Mouse (Mus musculus) hindlimb bud, embryonic 11.5 days (tissue): ENCODE results near the gene Clic1.
"Not testable (repeated sequence)": the region's sequence is repeated elsewhere in the genome, so short reads cannot be mapped to it uniquely, and the experiment has no call there.

ENCODE experiments used
- DNase-seq: peaks from one replicate; pipeline ENCODE4 v3.0.0-alpha.2; 2012; ENCODE audit warnings: low read depth, low spot score; ENCODE audit errors: extremely low spot score

Clic1 gene

DNA sequence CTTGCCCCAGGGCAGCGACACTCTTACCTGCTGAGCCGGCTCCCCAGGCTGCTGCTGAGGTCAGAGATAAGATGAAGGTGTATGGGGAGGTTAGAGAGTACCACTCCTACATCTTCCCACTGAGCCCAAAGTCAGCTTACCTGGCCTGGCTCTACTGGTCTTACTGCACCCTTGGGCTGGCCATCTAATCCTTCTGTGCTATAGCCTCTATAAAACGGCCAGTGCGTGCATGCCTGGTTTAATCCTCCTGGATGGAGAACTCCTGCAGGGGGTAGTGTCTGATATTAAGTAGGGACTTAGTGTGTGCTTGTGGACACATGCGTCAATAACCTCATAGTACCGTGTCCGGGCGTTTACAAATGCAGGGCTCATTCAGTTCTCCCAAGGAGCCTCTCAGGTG, 29.2 kb upstream of the Clic1 start:
- DNase-seq: no peak

DNA sequence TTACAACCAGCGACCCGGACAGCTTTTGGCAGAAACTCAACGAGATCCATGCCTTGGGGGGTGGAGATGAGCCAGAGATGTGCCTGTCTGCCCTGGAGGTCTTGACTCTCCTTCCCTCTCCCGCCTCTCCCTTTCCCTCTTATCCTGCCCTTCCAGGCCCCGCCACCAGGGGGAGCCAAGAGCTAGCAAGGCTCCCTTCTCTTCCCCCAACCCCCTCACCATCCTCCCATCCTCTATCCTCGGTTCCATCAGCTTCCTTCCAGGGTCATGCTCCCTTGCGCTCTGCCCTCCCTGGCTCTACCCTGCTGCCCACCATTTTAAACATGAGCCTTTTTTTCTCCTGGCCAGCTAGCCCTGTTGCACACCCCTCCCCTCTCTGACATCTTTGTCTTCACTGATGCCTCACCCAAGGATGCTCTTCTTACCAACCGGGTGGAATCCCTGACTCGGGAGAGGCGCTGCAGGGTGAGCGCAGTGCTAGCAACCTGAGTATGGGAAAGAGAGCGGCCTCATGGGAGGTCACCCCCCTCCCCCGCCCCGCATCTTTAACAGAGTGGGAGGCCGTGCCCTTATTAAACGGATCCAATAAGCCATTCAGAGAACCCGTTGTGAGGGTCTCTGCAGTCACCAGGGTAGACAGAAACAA, 28.5 kb upstream of the Clic1 start:
- DNase-seq: no peak

DNA sequence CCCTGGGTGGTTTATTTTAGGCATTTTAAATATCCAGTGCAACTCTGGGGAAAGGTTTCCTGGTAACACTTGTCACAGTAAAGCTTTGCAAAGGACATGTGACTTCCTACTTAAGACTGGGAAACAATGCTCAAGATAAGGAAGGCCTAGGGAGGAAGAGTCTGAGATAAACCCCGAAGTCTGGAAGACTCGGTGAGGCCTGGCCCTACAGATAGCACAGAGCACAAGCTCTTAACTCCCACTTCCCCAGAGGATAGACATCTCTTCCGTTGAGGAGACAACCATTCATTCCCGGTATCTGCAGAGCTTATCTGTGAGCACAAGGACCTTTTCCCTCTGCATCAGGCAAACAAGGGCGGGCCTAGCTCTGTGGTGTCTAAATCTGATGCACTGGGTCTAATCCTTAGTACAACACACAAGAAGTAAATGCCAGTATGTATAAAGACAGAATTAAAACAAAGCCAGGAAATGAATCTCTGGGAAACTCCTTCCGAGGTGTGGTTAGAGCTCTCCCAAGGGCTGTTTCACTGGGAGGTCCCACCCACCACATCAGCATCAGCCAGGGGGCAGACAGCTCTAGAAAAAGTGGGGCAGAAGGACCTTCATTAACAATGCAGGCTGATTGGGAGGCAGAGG, 27.8 kb upstream of the Clic1 start:
- DNase-seq: no peak

DNA sequence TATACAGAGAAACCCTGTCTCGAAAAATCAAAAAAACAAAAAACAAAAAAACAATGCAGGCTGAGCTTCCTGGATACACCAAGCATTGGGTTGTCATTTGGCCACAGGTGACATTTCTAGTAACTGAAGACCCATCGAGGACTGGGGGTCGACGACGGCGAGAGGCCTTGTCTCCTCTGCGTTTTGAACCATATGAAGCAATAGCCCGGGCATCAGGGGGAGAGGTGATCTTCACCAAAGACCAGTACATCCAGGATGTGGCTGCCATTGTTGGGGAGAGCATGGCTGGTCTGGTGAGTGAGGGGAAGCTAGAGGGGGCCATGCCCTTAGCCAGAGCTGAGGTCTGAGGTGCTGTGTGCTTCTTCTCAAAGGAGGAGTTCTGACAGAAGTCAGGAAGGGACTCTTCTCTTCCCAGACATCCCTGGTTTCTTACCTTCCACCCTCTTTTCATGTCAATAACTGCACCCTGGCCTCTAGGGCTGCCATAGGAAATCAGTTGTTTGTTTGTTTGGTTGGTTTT, 27.2 kb upstream of the Clic1 start:
- DNase-seq: no peak

DNA sequence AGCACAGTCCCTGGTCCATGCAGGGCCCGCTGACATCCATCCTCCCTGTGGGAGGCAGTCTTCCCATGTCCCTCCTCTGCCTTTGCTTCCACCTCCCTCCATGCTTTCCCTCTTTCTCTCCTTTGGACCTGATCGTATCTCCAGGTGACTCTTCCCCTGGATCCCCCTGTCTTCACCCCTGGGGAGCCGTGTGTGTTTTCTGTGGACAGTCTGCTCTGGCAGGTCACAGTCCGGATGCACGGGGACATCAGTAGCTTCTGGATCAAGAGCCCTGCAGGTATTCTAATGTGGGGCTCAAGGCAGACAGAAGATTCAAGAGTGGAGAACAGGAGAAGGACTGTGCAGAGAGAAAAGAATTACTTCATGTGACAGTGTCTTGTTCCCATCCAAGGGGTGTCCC, 26.5 kb upstream of the Clic1 start:
- no peak for DNase-seq

DNA sequence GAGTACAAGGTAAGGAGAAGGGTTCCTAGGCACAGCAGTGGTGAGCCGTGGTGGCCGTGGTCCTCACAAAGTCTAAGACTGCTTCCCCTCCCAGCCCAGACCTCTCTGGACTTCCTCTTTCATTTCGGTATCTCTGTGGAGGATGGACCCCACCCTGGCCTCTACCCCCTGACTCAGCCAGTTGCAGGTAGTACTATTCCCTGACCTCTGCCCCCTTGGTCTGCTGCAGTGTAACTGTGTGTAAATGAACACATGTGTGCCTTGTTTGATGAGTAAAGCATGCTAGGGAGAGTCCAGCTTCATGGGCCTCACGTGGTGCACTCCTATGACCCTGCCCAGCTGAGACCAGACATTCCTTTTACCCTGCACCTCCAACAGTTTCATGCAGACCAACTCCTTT, 26.0 kb upstream of the Clic1 start:
- no peak for DNase-seq

DNA sequence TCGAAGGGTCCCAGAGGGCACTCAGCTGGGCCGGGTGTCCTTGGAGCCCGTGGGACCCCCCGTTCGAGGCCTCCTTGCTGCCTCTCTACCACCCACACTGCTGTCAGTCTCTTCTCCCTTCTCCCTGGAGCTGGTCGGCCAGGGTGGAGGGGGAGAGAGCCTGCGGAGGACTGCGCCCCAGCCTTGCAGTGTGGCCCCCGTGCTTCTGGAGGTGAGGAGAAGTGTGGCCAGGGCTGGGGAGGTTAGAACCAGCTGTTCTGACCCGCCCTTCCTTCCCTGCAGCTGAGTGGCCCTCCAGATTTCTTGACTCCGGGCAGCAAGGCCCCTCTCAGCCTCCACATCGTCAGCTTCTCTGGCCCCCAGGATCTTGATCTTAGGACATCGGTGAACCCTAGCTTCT, 25.5 kb upstream of the Clic1 start:
- no peak for DNase-seq

DNA sequence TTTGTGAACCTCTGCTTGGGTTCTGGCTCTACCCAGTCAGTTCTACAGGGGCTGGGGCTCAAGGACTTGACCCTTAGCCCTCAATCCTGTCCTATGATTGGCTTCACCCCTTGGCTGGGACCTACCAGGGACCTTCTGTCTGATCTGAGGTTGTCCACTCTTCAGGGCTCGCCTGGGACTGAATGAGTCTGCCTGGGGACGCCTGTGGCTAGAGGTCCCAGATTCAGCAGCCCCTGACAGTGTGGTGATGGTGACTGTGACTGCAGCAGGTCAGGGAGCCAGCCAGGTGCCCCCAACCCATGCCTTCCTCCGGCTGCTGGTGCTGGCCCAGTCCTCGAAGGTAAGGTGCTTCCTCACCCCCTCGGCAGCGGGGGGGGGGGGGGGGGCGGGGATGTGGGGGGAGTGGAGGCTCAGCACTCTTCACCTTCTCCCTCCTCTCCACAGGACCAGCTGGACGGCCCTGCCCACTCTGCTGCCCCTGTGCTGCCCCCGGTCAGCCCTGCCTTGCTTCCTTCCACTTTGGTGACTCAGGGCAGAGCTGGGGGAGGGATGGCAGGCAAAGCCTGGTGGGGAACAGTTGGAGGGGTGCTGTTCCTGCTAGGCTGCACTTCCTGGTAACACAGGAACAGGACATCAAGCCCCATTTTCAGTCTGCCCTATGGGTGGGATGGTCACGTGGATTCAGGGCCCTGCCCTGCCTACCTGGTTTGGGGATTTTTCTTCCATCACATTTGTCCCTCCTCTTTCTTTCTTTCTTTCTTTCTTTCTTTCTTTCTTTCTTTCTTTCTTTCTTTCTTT, 24.9 kb upstream of the Clic1 start:
- DNase-seq: no peak

DNA sequence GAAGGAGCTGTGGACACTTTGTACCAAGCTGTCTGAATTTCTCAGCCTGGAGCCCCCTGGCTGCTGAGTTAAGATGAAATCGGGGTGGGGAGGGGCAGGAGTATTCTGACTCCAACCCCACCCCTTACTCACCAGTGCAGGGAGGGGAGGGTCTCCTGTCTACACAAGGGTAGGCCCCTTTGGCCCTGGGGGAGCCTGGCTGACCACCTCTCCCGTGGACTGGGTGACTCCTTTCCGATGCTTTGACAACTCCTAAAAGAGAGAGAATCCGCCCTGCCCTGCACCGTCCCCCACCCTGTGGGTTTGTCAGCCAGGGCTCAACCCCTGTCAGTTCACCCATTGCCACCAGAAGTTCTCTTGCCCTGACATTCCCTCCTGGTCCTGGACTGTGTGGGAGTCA, 23.6 kb upstream of the Clic1 start:
- DNase-seq: no peak

DNA sequence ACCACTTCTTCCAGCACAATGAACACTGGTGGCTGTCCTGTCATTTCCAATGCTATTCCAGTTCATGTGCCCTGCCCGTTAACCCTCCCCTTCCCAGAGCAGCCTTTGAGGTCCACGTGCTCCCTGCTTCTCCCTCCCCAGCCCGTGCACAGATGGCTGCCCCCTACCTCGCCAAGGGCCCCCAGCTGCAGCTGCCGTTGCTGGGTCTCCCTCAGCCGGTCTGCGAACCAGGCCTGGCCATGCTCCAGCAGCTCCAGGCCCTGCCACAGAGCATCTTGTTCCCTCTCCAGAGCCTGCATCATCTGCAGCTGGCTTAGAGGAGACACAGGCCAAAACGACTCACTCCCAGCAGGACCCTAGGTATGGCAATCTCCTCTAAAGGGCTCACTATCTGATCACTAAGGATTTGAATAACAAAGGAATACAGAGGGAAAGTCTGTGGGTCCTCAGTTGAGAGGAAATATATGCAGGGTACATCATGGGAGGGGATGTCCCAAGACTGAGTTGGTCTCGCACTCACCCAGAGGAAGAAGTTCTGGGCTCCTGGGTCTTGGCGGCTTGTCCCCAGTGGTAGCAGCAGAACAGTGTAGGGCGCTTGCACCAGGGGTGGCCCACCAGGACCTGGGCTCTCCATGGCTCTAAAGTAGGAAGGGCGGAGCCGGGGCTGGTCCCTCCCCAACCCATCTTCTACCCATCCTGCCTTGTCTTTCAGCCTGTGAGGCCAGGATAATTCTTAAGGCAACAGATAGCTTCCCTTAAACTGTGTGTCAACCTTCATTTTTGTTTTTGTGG, 22.3 kb upstream of the Clic1 start, which contains the start of gene Sapcd1:
TSS of gene Sapcd1 (minus strand) at position 740 of the 792 bp plus-strand sequence.
- no peak for DNase-seq

DNA sequence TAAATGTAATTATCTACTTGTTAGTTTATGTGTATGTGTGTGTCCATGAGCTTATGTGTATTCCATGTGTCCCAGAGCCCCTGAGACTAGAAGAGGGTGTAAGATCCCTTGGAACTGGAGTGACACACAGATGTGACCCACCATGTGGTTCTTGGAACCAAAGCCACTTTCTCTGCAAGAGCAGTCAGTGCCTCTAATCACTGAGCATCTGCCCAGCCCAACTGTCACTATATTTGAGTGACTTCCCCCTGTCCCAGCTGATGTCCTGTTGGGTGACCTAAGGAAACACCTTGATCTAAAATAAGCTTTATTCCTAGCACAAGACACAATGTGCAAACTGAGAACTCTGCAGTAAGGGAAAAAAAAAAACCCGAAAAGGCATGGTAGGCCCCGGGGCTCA, 21.5 kb upstream of the Clic1 start:
- no peak for DNase-seq

DNA sequence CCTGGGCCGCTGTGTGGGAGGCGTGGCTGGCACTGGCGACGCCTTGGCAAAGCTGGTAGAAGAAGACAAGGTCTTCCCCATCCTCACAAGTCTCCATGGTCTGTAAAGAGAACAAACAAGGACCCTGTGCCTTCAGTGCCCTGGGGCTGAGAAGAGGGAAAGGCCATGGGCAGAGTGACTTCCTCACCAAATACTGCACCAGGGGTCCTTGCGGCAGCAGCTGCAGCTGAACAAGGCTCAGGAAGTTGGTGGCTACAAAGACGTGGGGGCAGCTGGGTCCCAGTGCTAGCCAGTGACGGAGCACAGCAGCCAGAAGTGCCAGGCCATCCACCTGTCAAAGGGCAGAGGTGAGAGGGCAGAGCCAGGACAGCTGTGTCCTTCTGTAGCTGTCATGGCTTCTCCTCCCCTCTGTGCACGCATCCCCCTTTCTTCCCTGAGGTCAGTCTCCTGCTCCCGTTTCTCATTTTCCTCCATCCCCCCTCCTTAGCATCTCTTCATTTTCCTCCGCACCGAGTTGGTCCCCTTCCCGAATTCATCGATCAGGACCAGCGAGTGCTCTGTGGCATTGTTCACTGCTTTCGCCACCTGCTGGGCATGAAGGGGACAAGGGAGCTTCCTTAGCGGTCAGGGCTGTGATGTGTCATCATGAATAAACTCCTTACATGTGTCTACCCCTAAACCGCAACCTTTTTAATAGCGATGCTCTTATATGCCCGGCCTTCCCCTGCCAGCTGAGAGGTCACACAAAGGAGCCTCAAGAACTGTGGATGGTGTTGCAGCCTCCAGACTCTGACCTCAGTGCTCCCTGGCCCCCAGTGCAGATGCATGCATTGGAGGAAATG, 19.9 kb upstream of the Clic1 start:
- DNase-seq: no peak

DNA sequence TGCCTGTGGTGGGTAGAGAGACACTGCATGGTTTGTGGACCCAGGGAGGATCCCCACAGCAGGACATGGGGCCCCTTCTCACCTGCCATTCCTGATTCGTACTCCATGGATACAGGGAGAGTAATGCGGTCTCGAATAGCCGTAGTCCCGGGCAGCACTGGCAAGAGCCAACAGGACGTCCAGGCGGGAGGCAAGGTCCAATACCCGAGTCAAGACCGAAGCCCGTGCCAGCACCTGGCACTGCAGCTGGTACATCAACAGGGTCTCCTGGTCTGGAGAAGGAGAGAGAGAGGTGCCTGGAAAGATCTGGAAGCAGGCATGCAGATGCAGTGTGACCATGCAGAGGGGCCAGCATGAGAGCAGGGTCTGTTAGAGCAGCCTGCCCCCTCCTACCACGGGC, 18.5 kb upstream of the Clic1 start:
- DNase-seq: no peak

DNA sequence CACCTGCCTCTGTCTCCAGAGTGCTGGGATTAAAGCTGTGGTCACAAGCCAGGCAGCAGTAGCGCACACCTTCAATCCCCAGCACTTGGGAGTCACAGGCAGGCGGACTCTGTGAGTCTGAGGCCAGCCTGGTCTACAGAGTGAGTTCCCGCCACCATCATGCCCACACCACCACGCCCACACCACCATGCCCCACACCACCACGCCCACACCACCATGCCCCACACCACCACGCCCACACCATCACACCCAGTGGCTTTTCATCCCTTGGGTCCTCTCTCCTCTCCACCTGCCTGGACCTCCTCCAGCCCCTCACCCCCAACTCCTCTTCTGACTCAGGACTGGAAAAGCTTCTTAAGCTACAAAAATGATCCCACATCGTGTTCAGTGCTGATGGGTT, 17.9 kb upstream of the Clic1 start:
- no peak for DNase-seq

DNA sequence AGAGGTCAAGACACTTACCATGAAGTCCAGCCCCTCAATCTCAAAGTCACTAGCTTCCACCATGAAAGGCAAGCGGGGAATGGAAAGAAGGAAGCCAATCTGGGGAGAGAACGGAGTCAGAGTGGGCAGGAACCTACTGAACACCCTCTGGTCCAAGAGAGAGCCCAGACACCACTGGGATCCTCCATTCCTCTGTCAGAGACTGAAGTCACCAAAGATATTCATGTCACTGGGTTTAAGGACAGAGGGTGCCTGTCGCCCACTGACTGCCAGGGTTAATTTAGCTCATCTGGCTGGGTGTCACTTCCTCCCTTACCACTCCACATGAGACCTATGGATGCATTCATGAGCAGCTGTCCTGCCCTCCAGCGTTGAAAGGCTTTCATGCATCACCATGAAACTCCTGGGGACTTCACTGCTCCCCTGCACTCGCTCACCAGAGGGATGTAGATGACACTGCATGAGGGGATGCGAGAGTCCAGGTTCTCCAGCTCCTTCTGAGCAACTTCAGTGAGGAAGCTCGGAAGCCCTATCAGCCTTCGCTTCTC, 17.4 kb upstream of the Clic1 start:
- no peak for DNase-seq

DNA sequence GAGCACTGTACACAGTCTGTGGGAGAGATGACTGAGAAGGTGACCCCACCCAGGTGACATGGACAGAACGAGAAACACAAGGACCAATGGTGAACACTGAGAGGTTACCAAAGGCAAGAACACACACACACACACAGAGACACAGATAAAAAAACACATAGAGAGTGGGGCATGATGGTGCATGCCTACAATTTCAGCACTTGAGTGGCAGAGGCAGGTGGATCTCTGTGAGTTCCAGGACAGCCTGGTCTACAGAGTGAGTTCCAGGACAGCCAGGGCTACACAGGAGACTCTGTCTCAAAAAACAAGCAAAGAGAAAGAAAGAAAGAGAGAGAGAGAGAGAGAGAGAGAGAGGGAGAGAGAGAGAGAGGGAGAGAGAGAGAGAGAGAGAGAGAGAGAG, 16.1 kb upstream of the Clic1 start:
- DNase-seq: not testable (repeated sequence)

DNA sequence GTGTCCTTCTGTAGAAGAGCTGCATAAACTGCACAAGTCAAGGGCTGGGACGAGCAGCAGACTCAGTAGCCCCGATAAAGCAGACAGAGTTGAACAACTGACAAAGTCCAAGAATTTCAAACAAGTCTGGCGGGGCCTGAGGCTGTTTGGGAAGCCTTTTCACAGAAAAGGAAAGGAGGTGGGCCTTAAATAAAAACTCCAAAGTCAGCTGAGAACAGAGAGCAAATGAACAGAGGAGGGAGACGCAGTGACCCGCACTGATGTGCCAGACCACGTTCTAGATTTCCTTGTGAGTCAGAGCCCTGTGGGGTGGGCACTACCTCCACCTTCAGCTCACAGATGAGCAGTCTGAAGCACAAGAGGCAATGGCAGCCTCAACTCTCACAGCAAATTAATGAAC, 14.9 kb upstream of the Clic1 start:
- no peak for DNase-seq

DNA sequence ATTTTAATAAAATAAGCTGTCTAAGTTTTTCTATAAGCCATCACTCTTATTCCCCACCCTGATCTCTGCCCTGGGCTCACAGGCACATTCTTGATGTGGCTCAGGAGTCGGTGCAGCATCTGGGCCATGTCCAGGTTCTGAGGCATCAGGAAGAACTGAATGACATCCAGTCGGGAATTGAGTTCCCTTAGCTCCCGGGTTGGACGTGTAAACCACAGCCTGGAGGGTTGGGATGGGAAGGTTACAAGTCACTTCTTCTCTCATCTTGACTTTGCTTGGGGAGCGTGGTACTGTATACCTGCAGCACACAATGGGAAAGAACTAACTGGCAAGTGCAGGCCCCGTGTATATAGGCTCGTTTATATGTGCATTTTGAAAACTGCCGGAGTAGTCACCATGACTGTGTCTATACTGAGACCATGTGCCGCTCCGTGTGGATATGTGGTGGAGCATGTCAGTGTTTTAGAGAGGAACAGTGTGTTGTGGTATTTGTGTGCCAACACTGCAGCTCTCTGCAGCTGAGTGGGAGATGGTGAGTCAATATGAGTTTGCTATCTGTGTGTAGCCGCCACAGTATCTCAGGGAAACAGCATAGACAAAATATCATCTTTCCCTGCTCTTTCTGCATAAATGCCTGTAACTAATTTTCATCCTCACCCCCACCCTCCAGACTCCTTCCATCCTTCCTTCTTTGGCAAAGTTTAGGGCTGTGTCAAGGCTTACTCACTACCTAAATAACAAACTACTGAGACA, 10.5 kb upstream of the Clic1 start:
- no peak for DNase-seq

DNA sequence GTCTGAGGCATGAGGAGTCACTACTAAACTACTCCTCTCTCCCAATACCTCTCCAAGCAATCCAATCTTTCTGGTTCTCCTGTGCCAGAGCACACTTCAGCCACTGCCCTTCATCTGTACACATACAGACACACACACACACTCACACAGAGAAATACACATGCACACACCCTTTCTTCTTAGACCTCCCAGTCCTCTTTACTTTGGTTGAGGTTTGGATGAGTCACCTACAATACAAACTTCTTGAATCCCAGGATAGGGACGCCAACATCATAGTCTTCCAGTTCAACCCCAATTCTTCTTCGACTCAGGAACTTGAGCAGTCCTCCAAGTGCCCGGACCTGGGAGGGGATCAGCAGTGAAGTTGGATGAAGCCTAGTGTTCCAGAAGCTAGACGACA, 6.0 kb upstream of the Clic1 start:
- no peak for DNase-seq
